Mouse (Mus musculus) cerebellum, adult 11-12 months (tissue): ENCODE data around the gene Gm10486.
"Not testable (repeated sequence)": the region's sequence is repeated elsewhere in the genome, so short reads cannot be mapped to it uniquely, and the experiment has no call there.

Experiments
- DNase-seq: peaks from one replicate; pipeline ENCODE4 v3.0.0; 2022

Gm10486 gene

DNA sequence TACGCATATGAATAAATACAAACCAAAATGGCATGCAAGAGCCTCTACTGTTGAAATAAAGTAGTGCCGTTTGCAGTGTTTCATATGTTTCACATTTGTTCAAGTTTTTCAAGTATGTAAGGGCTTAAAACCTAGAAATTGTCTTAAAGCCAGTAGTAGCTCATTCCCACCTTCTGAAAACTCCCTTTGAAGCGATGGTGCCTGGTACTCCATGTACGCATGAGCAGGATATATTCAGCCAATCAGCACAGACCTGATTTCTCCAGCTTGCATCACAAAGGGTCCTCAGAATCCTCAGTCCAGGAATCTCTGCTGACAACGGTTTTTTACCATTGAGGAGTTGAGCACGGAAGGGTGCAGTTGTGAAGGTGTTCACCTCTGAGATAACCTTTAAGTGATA, at the start of gene Gm10486:
Gene Gm10486, plus strand, starts transcription at position 301 of the 400 bp plus-strand sequence.
- DNase-seq: not testable (repeated sequence)
